Mouse (Mus musculus): Measurements from ENCODE around the gene Syt13.

GRCm38 (mm10) chr2:92892524-92892923, 22.4 kb upstream of the Syt13 start:
- TF ChIP-seq CTCF (IDR thresholded peaks at IDR 0.05; ENCODE audit: control insufficient read depth, insufficient read depth, insufficient read length) (no peak), USF1 (IDR thresholded peaks at IDR 0.05; ENCODE audit: low read depth) (no peak)

Data from C2C12 (cell line).